Mouse (Mus musculus): Measurements from ENCODE around the gene Pgm2l1. TPM values are rescaled to one million over a fixed set of nuclear protein-coding genes. Genes with fewer than 3 reads are reported as not detected.

Pgm2l1 gene
- total and polyA plus RNA-seq, 2 experiments from 2014 or later = 34.4 to 127 TPM

GRCm38 (mm10) chr7:100204871-100205270, 22.3 kb upstream of the Pgm2l1 start:
- WGBS = 90% methylated on average over 6 of the region's 6 CpGs
- TF ChIP-seq CTCF (IDR thresholded peaks at IDR 0.05; ENCODE audit: low read depth) = no peak
- Histone ChIP-seq H3K27me3 (ENCODE audit: insufficient read depth, low read length) (no peaks in the 10 kb centered on the region), H3K9ac (replicated peaks; ENCODE audit: low read length) (no peak overlapping the region), H3K4me3 (ENCODE audit: low read length) (no peak overlapping the region), H3K9me3 (ENCODE audit: low read length) (no peaks in the 10 kb centered on the region), H3K27ac (no peak overlapping the region), H3K36me3 (ENCODE audit: insufficient read depth, low read length) (no peaks in the 10 kb centered on the region), H3K4me2 (ENCODE audit: low read depth, low read length) (no peak overlapping the region), H3K4me1 (ENCODE audit: insufficient read depth, low read length) (no peaks in the 10 kb centered on the region)
- no peak for DNase-seq (ENCODE audit: low spot score)
- no peak for ATAC-seq

GRCm38 (mm10) chr7:100206144-100206543, 21.1 kb upstream of the Pgm2l1 start:
- H3K4me1 ChIP-seq (ENCODE audit: insufficient read depth, low read length) = no peaks in the 10 kb centered on the region
- no peak for DNase-seq (ENCODE audit: low spot score)
- TF ChIP-seq CTCF (IDR thresholded peaks at IDR 0.05; ENCODE audit: low read depth) = no peak
- no peak overlapping the region for H3K4me2 ChIP-seq (ENCODE audit: low read depth, low read length)
- H3K9me3 ChIP-seq (ENCODE audit: low read length) = no peaks in the 10 kb centered on the region
- no peaks in the 10 kb centered on the region for H3K27me3 ChIP-seq (ENCODE audit: insufficient read depth, low read length)
- no peak overlapping the region for H3K9ac ChIP-seq (replicated peaks; ENCODE audit: low read length)
- 90% methylated on average over 2 of the region's 2 CpGs for WGBS
- no peak overlapping the region for H3K4me3 ChIP-seq (ENCODE audit: low read length)
- H3K27ac ChIP-seq = no peak overlapping the region
- no peaks in the 10 kb centered on the region for H3K36me3 ChIP-seq (ENCODE audit: insufficient read depth, low read length)
- ATAC-seq = no peak

- no peak for ATAC-seq
- no peaks in the 10 kb centered on the region for H3K36me3 ChIP-seq (ENCODE audit: insufficient read depth, low read length)
- DNase-seq (ENCODE audit: low spot score) = no peak
- no peak overlapping the region for H3K4me2 ChIP-seq (ENCODE audit: low read depth, low read length)
- H3K4me1 ChIP-seq (ENCODE audit: insufficient read depth, low read length) = no peaks in the 10 kb centered on the region
- no peak overlapping the region for H3K9ac ChIP-seq (replicated peaks; ENCODE audit: low read length)
- no peak overlapping the region for H3K27ac ChIP-seq
- no peaks in the 10 kb centered on the region for H3K9me3 ChIP-seq (ENCODE audit: low read length)
- no peak for TF ChIP-seq CTCF (IDR thresholded peaks at IDR 0.05; ENCODE audit: low read depth)
- H3K4me3 ChIP-seq (ENCODE audit: low read length) = no peak overlapping the region
- no peaks in the 10 kb centered on the region for H3K27me3 ChIP-seq (ENCODE audit: insufficient read depth, low read length)
These were observed 19.3 kb upstream of the Pgm2l1 start for GRCm38 (mm10) chr7:100207886-100208285.

DNA sequence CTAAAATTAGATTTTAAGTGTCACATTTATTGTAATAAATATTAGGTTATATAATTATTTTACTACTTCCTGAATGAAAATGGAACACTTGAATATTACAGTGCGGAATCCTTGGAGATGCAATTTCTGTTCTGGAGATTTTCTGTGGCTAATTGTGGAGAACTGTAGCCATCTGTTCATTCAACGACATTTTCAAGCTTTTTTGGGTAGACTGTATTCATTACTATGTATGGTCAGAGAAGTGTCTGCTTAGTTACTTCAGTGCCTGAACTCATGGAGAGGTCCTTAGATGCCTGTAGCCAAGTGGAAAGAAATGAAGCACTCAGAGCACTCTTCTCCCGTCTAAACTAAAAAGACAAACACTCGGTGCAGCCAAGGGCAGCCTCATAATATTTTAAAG, 12.9 kb upstream of the Pgm2l1 start:
- Histone ChIP-seq H3K4me2 (ENCODE audit: low read depth, low read length) (no peak overlapping the region), H3K4me1 (ENCODE audit: insufficient read depth, low read length) (0 out of 2 replicates have a peak, but pooled peaks cover 9% of the 10 kb centered on the region), H3K36me3 (ENCODE audit: insufficient read depth, low read length) (no peaks in the 10 kb centered on the region), H3K9ac (replicated peaks; ENCODE audit: low read length) (no peak overlapping the region), H3K4me3 (ENCODE audit: low read length) (no peak overlapping the region), H3K27me3 (ENCODE audit: insufficient read depth, low read length) (no peaks in the 10 kb centered on the region), H3K9me3 (ENCODE audit: low read length) (no peaks in the 10 kb centered on the region), H3K27ac (no peak overlapping the region)
- TF ChIP-seq CTCF (IDR thresholded peaks at IDR 0.05; ENCODE audit: low read depth) = no peak
- DNase-seq (ENCODE audit: low spot score) (no peak), ATAC-seq (no peak)
- WGBS = 68% methylated on average over 4 of the region's 4 CpGs

DNA sequence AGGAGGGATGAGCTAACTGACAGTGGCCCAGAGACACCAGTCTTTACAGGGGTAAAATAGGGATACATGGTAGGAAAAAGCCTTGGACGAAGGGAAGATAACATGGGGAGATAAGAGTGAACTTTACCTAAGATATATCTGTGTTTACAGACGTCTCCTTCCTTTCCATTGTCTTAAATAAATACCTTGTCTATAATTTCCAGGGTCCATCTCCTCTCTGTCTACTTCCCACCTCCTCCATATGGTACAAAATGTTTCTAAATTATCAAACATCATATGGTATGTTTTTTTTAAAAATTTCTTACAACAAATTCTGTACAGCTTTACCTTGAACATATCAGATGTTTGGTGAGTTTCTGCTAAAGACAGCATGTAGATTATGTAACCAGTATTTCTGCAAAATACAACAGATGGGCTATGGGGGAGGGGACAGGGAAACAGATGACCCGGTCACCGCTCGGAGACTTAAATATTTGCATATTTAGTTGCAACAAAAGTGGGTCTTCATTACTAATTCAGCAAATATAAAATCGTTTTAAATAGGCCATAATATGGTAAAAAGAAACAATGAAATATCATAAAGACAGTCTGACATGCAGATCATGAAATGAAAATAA, 12.0 kb upstream of the Pgm2l1 start:
- Histone ChIP-seq H3K4me1 (ENCODE audit: insufficient read depth, low read length) (0 out of 2 replicates have a peak, but pooled peaks cover 9% of the 10 kb centered on the region), H3K4me3 (ENCODE audit: low read length) (no peak overlapping the region), H3K27ac (no peak overlapping the region), H3K27me3 (ENCODE audit: insufficient read depth, low read length) (no peaks in the 10 kb centered on the region), H3K4me2 (ENCODE audit: low read depth, low read length) (no peak overlapping the region), H3K9ac (replicated peaks; ENCODE audit: low read length) (no peak overlapping the region), H3K9me3 (ENCODE audit: low read length) (no peaks in the 10 kb centered on the region), H3K36me3 (ENCODE audit: insufficient read depth, low read length) (no peaks in the 10 kb centered on the region)
- DNase-seq (ENCODE audit: low spot score) = peak; percentile 41
- TF ChIP-seq CTCF (IDR thresholded peaks at IDR 0.05; ENCODE audit: low read depth) = no peak
- no peak for ATAC-seq
- 40% methylated on average over 6 of the region's 6 CpGs for WGBS

GRCm38 (mm10) chr7:100215976-100216375, 11.2 kb upstream of the Pgm2l1 start:
- Histone ChIP-seq H3K27me3 (ENCODE audit: insufficient read depth, low read length) (no peaks in the 10 kb centered on the region), H3K36me3 (ENCODE audit: insufficient read depth, low read length) (no peaks in the 10 kb centered on the region), H3K9me3 (ENCODE audit: low read length) (no peaks in the 10 kb centered on the region), H3K4me2 (ENCODE audit: low read depth, low read length) (peak overlapping the region; percentile 47), H3K27ac (no peak overlapping the region), H3K4me1 (ENCODE audit: insufficient read depth, low read length) (0 out of 2 replicates have a peak, but pooled peaks cover 9% of the 10 kb centered on the region), H3K4me3 (ENCODE audit: low read length) (no peak overlapping the region), H3K9ac (replicated peaks; ENCODE audit: low read length) (no peak overlapping the region)
- TF ChIP-seq CTCF (IDR thresholded peaks at IDR 0.05; ENCODE audit: low read depth) = peak; percentile 10; the same call in 1 of the 2 replicates
- DNase-seq (ENCODE audit: low spot score) (peak; percentile 25), ATAC-seq (0 out of 2 replicates have a peak, but pooled peaks have one; percentile 8)
- 26% methylated on average over 10 of the region's 10 CpGs for WGBS
